Mouse (Mus musculus) brain, embryonic 18.5 days (tissue): ENCODE measurements around the gene Gm28635.
A peak's percentile ranks its signal among the peaks of the same experiment; 100 is the strongest.

Source experiments
- DNase-seq: peaks from one replicate; pipeline ENCODE4 v3.0.0-alpha.2; 2012; ENCODE audit warnings: low read depth, low spot score

Gm28635 gene

GRCm38 (mm10) chr2:84637452-84638165 lies 40.2 kb downstream of the Gm28635 start:
- no peak for DNase-seq

- no peak for DNase-seq
Measured at GRCm38 (mm10) chr2:84636231-84636741, 41.6 kb downstream of the Gm28635 start.

- peak; percentile 70 for DNase-seq
Measured at GRCm38 (mm10) chr2:84635611-84636010, 42.2 kb downstream of the Gm28635 start.

- no peak for DNase-seq
Measured at GRCm38 (mm10) chr2:84634934-84635482, 42.8 kb downstream of the Gm28635 start.

- no peak for DNase-seq
Measured at GRCm38 (mm10) chr2:84634006-84634405, 43.8 kb downstream of the Gm28635 start.

- no peak for DNase-seq
Measured at GRCm38 (mm10) chr2:84632999-84633398, 44.8 kb downstream of the Gm28635 start.

- DNase-seq = no peak
Measured at GRCm38 (mm10) chr2:84632001-84632400, 45.8 kb downstream of the Gm28635 start.

GRCm38 (mm10) chr2:84627036-84627435 lies 50.8 kb downstream of the Gm28635 start:
- DNase-seq = no peak

- no peak for DNase-seq
Measured at GRCm38 (mm10) chr2:84626366-84626975, 51.4 kb downstream of the Gm28635 start.

GRCm38 (mm10) chr2:84624201-84624600 lies 53.6 kb downstream of the Gm28635 start:
- DNase-seq = no peak

GRCm38 (mm10) chr2:84623428-84624119 lies 54.3 kb downstream of the Gm28635 start:
- DNase-seq = no peak

GRCm38 (mm10) chr2:84622668-84623067 lies 55.2 kb downstream of the Gm28635 start:
- DNase-seq = no peak

- no peak for DNase-seq
Measured at GRCm38 (mm10) chr2:84619646-84620340, 58.0 kb downstream of the Gm28635 start.

- DNase-seq = no peak
Measured at GRCm38 (mm10) chr2:84618914-84619313, 58.9 kb downstream of the Gm28635 start.

- DNase-seq = peak; percentile 6
Measured at GRCm38 (mm10) chr2:84617637-84618515, 60.0 kb downstream of the Gm28635 start.

GRCm38 (mm10) chr2:84612764-84613163 lies 65.1 kb downstream of the Gm28635 start:
- DNase-seq = no peak

GRCm38 (mm10) chr2:84607842-84608241 lies 70.0 kb downstream of the Gm28635 start:
- DNase-seq = no peak

GRCm38 (mm10) chr2:84600977-84601376 lies 76.9 kb downstream of the Gm28635 start:
- no peak for DNase-seq

GRCm38 (mm10) chr2:84599270-84599888 lies 78.5 kb downstream of the Gm28635 start:
- DNase-seq = no peak

- DNase-seq = no peak
Measured at GRCm38 (mm10) chr2:84597123-84597522, 80.7 kb downstream of the Gm28635 start.
